Mouse (Mus musculus): ENCODE data around the gene Myh9. TPM values are rescaled to one million over a fixed set of nuclear protein-coding genes. Genes with fewer than 3 reads are reported as not detected.
A peak's percentile ranks its signal among the peaks of the same experiment; 100 is the strongest.

The Myh9 gene
- polyA plus RNA-seq, 1 experiment: 64.1 TPM

DNA sequence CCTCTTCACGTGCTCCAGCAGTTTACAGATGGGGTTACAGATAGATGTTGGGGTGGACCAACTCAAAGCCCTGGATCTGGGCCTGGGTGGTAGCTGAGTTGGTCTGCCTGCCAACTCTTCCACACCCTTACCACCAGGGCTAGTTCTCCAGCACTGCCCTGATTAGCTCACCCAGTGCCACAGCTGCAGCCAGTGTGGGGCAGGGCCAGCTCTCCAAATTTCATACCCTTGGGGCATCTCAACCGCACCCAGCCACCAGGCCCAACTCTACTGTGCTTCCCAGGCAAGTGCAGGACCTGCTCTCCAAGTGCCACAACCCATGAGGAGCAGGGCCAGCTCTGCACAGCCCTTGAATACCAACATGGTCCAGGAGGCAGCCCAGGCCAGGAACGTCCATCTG, 37.8 kb upstream of the Myh9 start:
- H3K4me3 ChIP-seq (ENCODE audit: insufficient read depth, low read depth, low read length): no peak overlapping the region
- no peaks in the 10 kb centered on the region for H3K36me3 ChIP-seq (ENCODE audit: control insufficient read depth, insufficient read depth, low read length)
- TF ChIP-seq CTCF (conservative IDR thresholded peaks at IDR 0.05; ENCODE audit: insufficient read depth, insufficient read length, low read depth, low read length): no peak
- no peak for TF ChIP-seq POLR2A (IDR thresholded peaks at IDR 0.05; ENCODE audit: low read depth, low read length)
- DNase-seq: no peak
- no peaks in the 10 kb centered on the region for H3K27me3 ChIP-seq (replicated peaks; ENCODE audit: control insufficient read depth, insufficient read depth, low read length)
- 81% methylated on average over 3 of the region's 3 CpGs for WGBS
- H3K27ac ChIP-seq (ENCODE audit: insufficient read depth, low read depth, low read length): no peak overlapping the region
- H3K4me1 ChIP-seq (ENCODE audit: control insufficient read depth, insufficient read depth, low read length): no peaks in the 10 kb centered on the region

DNA sequence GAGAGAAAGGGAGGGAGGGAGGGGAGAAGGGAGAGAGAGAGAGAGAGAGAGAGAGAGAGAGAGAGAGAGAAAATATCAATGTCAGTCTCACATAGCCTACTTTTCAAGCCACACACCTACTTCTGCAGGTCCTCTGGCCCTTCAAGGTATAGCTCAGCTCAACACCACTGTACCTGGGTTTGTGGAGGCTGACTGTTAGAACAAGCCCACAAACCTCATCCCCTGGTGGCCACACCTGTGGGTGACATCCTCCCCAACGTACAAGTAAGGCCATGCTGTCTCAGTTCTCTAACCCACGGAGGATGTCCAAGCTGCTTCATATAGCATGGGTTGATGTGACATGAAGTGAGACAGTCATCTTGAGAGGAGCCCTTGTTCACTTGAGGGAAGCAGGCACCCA, 35.2 kb upstream of the Myh9 start:
- 84% methylated on average over 2 of the region's 2 CpGs for WGBS
- Histone ChIP-seq H3K4me1 (ENCODE audit: control insufficient read depth, insufficient read depth, low read length) (0 out of 2 replicates have a peak, but pooled peaks cover 2% of the 10 kb centered on the region), H3K27ac (ENCODE audit: insufficient read depth, low read depth, low read length) (peak overlapping the region; percentile 16; the same call in 1 of the 2 replicates), H3K36me3 (ENCODE audit: control insufficient read depth, insufficient read depth, low read length) (no peaks in the 10 kb centered on the region), H3K27me3 (replicated peaks; ENCODE audit: control insufficient read depth, insufficient read depth, low read length) (no peaks in the 10 kb centered on the region), H3K4me3 (ENCODE audit: insufficient read depth, low read depth, low read length) (no peak overlapping the region)
- no peak for DNase-seq
- no peak for TF ChIP-seq CTCF (conservative IDR thresholded peaks at IDR 0.05; ENCODE audit: insufficient read depth, insufficient read length, low read depth, low read length)
- TF ChIP-seq POLR2A (IDR thresholded peaks at IDR 0.05; ENCODE audit: low read depth, low read length): no peak

DNA sequence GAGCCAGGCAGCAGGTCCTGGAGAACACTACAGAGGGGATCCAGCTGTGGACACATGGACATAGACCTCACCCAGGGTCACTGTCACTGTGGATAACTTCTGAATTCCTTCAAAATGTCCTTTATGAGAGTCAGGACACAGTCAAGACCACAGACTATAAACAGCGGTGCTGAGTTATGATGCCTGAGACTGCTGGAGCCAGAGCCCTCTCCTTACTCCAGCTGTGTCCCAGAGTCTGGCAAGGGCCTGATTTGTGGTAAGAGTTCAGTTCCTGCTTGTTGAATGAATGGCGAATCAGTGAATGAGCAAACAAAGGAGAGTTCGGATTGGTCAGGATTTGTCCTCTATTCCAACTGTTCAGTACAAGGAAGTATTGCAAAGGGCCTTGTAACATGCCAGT, 34.7 kb upstream of the Myh9 start:
- no peak overlapping the region for H3K4me3 ChIP-seq (ENCODE audit: insufficient read depth, low read depth, low read length)
- WGBS: 76% methylated on average over 3 of the region's 3 CpGs
- H3K4me1 ChIP-seq (ENCODE audit: control insufficient read depth, insufficient read depth, low read length): 0 out of 2 replicates have a peak, but pooled peaks cover 2% of the 10 kb centered on the region
- TF ChIP-seq POLR2A (IDR thresholded peaks at IDR 0.05; ENCODE audit: low read depth, low read length) (no peak), CTCF (conservative IDR thresholded peaks at IDR 0.05; ENCODE audit: insufficient read depth, insufficient read length, low read depth, low read length) (no peak)
- no peaks in the 10 kb centered on the region for H3K36me3 ChIP-seq (ENCODE audit: control insufficient read depth, insufficient read depth, low read length)
- peak; percentile 76 for DNase-seq
- no peaks in the 10 kb centered on the region for H3K27me3 ChIP-seq (replicated peaks; ENCODE audit: control insufficient read depth, insufficient read depth, low read length)
- H3K27ac ChIP-seq (ENCODE audit: insufficient read depth, low read depth, low read length): peak overlapping the region; percentile 3; the same call in 1 of the 2 replicates

DNA sequence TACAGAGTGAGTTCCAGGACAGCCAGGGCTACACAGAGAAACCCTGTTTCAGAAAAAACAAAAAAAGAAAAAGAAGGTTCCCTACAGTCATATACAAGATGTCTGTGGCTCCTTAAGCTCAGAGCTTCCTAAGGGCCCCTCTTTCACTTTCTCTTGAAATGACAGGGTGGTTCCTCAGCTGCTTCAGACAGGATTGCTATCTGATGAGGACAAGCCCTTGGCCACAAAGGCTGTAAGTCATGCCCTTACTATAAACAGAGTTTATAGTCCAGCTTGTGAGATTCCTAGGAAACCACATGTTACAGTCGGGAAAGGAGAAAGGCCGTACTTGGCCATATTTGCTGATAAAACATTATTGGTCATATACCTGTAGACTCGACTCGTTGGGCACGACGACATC, 34.0 kb upstream of the Myh9 start:
- H3K27me3 ChIP-seq (replicated peaks; ENCODE audit: control insufficient read depth, insufficient read depth, low read length): no peaks in the 10 kb centered on the region
- DNase-seq: no peak
- no peak overlapping the region for H3K4me3 ChIP-seq (ENCODE audit: insufficient read depth, low read depth, low read length)
- WGBS: 90% methylated on average over 6 of the region's 6 CpGs
- no peak for TF ChIP-seq CTCF (conservative IDR thresholded peaks at IDR 0.05; ENCODE audit: insufficient read depth, insufficient read length, low read depth, low read length)
- TF ChIP-seq POLR2A (IDR thresholded peaks at IDR 0.05; ENCODE audit: low read depth, low read length): no peak
- no peak overlapping the region for H3K27ac ChIP-seq (ENCODE audit: insufficient read depth, low read depth, low read length)
- H3K36me3 ChIP-seq (ENCODE audit: control insufficient read depth, insufficient read depth, low read length): no peaks in the 10 kb centered on the region
- 0 out of 2 replicates have a peak, but pooled peaks cover 2% of the 10 kb centered on the region for H3K4me1 ChIP-seq (ENCODE audit: control insufficient read depth, insufficient read depth, low read length)

DNA sequence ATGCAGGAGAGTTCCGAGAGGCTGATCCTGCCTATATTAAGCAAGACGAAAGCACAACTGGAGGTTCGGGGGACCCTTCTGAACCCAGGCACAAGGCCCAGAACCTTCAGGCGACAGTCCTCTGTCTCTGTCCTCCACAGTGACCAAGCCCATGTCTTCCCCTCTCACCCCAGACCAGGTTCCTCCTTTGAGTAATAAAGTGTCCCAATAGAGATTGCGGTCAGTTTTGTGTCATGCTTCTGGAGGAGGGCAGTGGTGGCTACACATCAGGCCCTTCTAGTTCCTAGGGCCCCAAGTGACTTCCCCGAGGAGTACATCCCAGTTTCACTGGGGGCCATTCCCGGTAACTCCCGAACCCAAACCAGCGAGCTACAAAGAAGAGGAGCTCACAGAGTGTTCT, 32.8 kb upstream of the Myh9 start:
- WGBS: 86% methylated on average over 9 of the region's 9 CpGs
- Histone ChIP-seq H3K4me3 (ENCODE audit: insufficient read depth, low read depth, low read length) (no peak overlapping the region), H3K36me3 (ENCODE audit: control insufficient read depth, insufficient read depth, low read length) (no peaks in the 10 kb centered on the region), H3K4me1 (ENCODE audit: control insufficient read depth, insufficient read depth, low read length) (0 out of 2 replicates have a peak, but pooled peaks cover 2% of the 10 kb centered on the region), H3K27ac (ENCODE audit: insufficient read depth, low read depth, low read length) (no peak overlapping the region), H3K27me3 (replicated peaks; ENCODE audit: control insufficient read depth, insufficient read depth, low read length) (no peaks in the 10 kb centered on the region)
- no peak for TF ChIP-seq CTCF (conservative IDR thresholded peaks at IDR 0.05; ENCODE audit: insufficient read depth, insufficient read length, low read depth, low read length)
- TF ChIP-seq POLR2A (IDR thresholded peaks at IDR 0.05; ENCODE audit: low read depth, low read length): no peak
- no peak for DNase-seq

DNA sequence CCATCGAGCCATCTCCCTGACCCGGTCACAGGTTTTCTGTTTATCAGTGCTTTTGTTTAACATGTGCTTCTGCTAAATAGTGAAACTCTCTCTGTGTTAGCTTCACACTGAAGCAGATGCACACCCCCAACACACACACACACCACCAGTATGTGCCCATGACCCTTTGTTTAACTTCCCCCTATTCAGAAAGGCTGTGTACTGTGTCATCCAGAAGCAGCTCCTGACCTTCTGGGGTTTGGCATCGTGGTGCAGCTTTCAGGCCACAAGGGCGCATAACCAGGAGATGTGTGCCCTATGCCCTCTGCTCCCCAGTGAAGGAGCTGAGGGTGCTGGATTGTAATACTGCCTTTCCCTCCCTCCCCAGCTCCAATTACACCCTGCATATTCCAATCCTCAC, 32.3 kb upstream of the Myh9 start:
- Histone ChIP-seq H3K36me3 (ENCODE audit: control insufficient read depth, insufficient read depth, low read length) (no peaks in the 10 kb centered on the region), H3K4me1 (ENCODE audit: control insufficient read depth, insufficient read depth, low read length) (0 out of 2 replicates have a peak, but pooled peaks cover 2% of the 10 kb centered on the region), H3K4me3 (ENCODE audit: insufficient read depth, low read depth, low read length) (no peak overlapping the region), H3K27ac (ENCODE audit: insufficient read depth, low read depth, low read length) (no peak overlapping the region), H3K27me3 (replicated peaks; ENCODE audit: control insufficient read depth, insufficient read depth, low read length) (no peaks in the 10 kb centered on the region)
- TF ChIP-seq POLR2A (IDR thresholded peaks at IDR 0.05; ENCODE audit: low read depth, low read length): no peak
- no peak for TF ChIP-seq CTCF (conservative IDR thresholded peaks at IDR 0.05; ENCODE audit: insufficient read depth, insufficient read length, low read depth, low read length)
- no peak for DNase-seq
- 43% methylated on average over 4 of the region's 4 CpGs for WGBS

DNA sequence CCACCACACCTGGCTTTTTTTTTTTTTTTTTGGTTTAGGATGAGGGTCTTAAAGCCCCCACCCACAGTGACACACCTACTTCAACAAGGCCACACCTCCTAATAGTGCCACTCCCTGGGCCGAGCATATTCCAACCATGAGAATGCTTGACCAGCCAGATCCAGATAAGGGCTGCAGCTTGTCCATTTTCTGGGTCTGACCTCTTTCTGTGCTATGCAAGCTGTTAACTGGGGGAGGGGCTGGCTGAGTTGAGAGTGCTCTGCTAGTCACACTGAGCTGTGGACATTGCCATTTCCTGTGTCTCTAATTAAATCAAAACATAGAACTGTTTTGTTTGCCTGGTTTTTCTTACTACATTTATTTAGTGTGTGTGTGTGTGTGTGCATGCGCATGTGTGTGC, 31.6 kb upstream of the Myh9 start:
- peak; percentile 76 for DNase-seq
- Histone ChIP-seq H3K27ac (ENCODE audit: insufficient read depth, low read depth, low read length) (no peak overlapping the region), H3K36me3 (ENCODE audit: control insufficient read depth, insufficient read depth, low read length) (no peaks in the 10 kb centered on the region), H3K4me3 (ENCODE audit: insufficient read depth, low read depth, low read length) (no peak overlapping the region), H3K4me1 (ENCODE audit: control insufficient read depth, insufficient read depth, low read length) (0 out of 2 replicates have a peak, but pooled peaks cover 2% of the 10 kb centered on the region), H3K27me3 (replicated peaks; ENCODE audit: control insufficient read depth, insufficient read depth, low read length) (no peaks in the 10 kb centered on the region)
- 59% methylated on average over 2 of the region's 2 CpGs for WGBS
- TF ChIP-seq POLR2A (IDR thresholded peaks at IDR 0.05; ENCODE audit: low read depth, low read length): no peak
- no peak for TF ChIP-seq CTCF (conservative IDR thresholded peaks at IDR 0.05; ENCODE audit: insufficient read depth, insufficient read length, low read depth, low read length)
